Mouse (Mus musculus): ENCODE data around the gene Hist1h2bk. TPM values are rescaled to one million over a fixed set of nuclear protein-coding genes. Genes with fewer than 3 reads are reported as not detected.

Hist1h2bk gene
- polyA plus RNA-seq, 1 experiment from 2014 or later: 8.2 TPM

DNA sequence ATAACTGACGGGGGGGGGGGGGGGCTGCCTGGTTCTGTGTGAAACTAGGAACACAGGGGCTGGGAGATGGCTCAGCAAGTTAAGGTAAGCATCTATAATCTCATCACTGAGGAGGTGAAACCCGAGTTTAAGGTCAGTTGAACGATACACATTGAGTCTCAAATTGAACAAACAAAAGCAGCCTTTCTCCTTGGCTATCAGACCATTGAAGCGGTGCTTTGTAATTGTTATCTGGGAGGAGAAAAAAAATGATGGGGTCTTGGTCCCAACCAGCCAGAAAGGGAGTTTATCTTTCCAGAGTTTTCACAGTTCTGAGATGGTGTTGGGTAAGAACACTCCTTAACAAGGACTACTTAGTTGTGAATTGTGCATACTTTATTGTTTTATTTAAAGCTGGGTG lies 37.8 kb upstream of the Hist1h2bk start:
- no peak overlapping the region for H3K27ac ChIP-seq (ENCODE audit: low read length)
- H3K27me3 ChIP-seq (ENCODE audit: insufficient read depth, low read length): peaks cover 88% of the 10 kb centered on the region
- no peaks in the 10 kb centered on the region for H3K36me3 ChIP-seq (ENCODE audit: insufficient read depth, low read length)
- peaks cover 14% of the 10 kb centered on the region for H3K4me1 ChIP-seq (ENCODE audit: insufficient read depth, low read length)
- ATAC-seq (ENCODE audit: low FRiP score, low TSS enrichment): no peak
- no peak overlapping the region for H3K9ac ChIP-seq (replicated peaks; ENCODE audit: low read length)
- H3K4me2 ChIP-seq (replicated peaks; ENCODE audit: low read depth, low read length): no peak overlapping the region
- no peaks in the 10 kb centered on the region for H3K9me3 ChIP-seq (ENCODE audit: low read length)
- 10% methylated on average over 4 of the region's 4 CpGs for WGBS
- H3K4me3 ChIP-seq (ENCODE audit: low read length): no peak overlapping the region

GRCm38 (mm10) chr13:21998412-21998811 lies 37.3 kb upstream of the Hist1h2bk start:
- H3K27me3 ChIP-seq (ENCODE audit: insufficient read depth, low read length): peaks cover 91% of the 10 kb centered on the region
- H3K4me2 ChIP-seq (replicated peaks; ENCODE audit: low read depth, low read length): no peak overlapping the region
- no peak for ATAC-seq (ENCODE audit: low FRiP score, low TSS enrichment)
- H3K4me1 ChIP-seq (ENCODE audit: insufficient read depth, low read length): peaks cover 14% of the 10 kb centered on the region
- H3K36me3 ChIP-seq (ENCODE audit: insufficient read depth, low read length): no peaks in the 10 kb centered on the region
- 18% methylated on average over 3 of the region's 3 CpGs for WGBS
- no peak overlapping the region for H3K27ac ChIP-seq (ENCODE audit: low read length)
- H3K9me3 ChIP-seq (ENCODE audit: low read length): no peaks in the 10 kb centered on the region
- H3K9ac ChIP-seq (replicated peaks; ENCODE audit: low read length): no peak overlapping the region
- H3K4me3 ChIP-seq (ENCODE audit: low read length): no peak overlapping the region

DNA sequence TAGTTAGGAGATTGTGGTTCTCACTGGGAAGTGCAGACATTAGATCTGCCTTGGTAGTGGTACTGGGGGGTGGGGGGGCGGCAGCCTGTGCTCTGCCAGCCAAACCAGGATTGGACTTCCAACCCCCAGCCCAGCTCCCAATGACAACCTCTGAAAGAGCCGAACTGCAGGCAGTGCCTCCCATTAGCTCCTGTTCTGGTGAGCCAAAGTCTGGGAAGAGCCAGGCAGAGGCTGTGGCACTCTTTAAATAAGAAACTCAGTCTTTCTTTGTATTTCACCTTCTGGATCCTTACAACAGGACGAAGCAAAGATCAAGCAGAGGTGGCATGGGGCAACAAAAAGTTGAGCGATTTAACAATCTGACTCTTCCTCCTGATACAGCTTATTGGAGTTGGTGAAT lies 36.5 kb upstream of the Hist1h2bk start:
- peaks cover 14% of the 10 kb centered on the region for H3K4me1 ChIP-seq (ENCODE audit: insufficient read depth, low read length)
- WGBS: 27% methylated on average over 4 of the region's 4 CpGs

GRCm38 (mm10) chr13:22001346-22001745 lies 34.3 kb upstream of the Hist1h2bk start:
- H3K36me3 ChIP-seq (ENCODE audit: insufficient read depth, low read length): no peaks in the 10 kb centered on the region
- H3K9me3 ChIP-seq (ENCODE audit: low read length): no peaks in the 10 kb centered on the region
- ATAC-seq (ENCODE audit: low FRiP score, low TSS enrichment): no peak
- 52% methylated on average over 2 of the region's 2 CpGs for WGBS
- H3K4me3 ChIP-seq (ENCODE audit: low read length): no peak overlapping the region
- H3K9ac ChIP-seq (replicated peaks; ENCODE audit: low read length): no peak overlapping the region
- no peak overlapping the region for H3K4me2 ChIP-seq (replicated peaks; ENCODE audit: low read depth, low read length)
- no peak overlapping the region for H3K27ac ChIP-seq (ENCODE audit: low read length)
- peaks cover 100% of the 10 kb centered on the region for H3K27me3 ChIP-seq (ENCODE audit: insufficient read depth, low read length)
- H3K4me1 ChIP-seq (ENCODE audit: insufficient read depth, low read length): peaks cover 11% of the 10 kb centered on the region; the same call in 1 of the 2 replicates

More for the DNA sequence above, 36.5 kb upstream of the Hist1h2bk start:
- no peaks in the 10 kb centered on the region for H3K36me3 ChIP-seq (ENCODE audit: insufficient read depth, low read length)
- H3K9me3 ChIP-seq (ENCODE audit: low read length): no peaks in the 10 kb centered on the region
- no peak overlapping the region for H3K4me2 ChIP-seq (replicated peaks; ENCODE audit: low read depth, low read length)
- no peak for ATAC-seq (ENCODE audit: low FRiP score, low TSS enrichment)
- H3K9ac ChIP-seq (replicated peaks; ENCODE audit: low read length): no peak overlapping the region
- no peak overlapping the region for H3K27ac ChIP-seq (ENCODE audit: low read length)
- H3K4me3 ChIP-seq (ENCODE audit: low read length): no peak overlapping the region
- H3K27me3 ChIP-seq (ENCODE audit: insufficient read depth, low read length): peaks cover 93% of the 10 kb centered on the region

- Histone ChIP-seq H3K36me3 (ENCODE audit: insufficient read depth, low read length) (no peaks in the 10 kb centered on the region), H3K9me3 (ENCODE audit: low read length) (no peaks in the 10 kb centered on the region), H3K4me1 (ENCODE audit: insufficient read depth, low read length) (peaks cover 13% of the 10 kb centered on the region), H3K4me2 (replicated peaks; ENCODE audit: low read depth, low read length) (no peak overlapping the region), H3K4me3 (ENCODE audit: low read length) (no peak overlapping the region), H3K27ac (ENCODE audit: low read length) (no peak overlapping the region), H3K9ac (replicated peaks; ENCODE audit: low read length) (no peak overlapping the region), H3K27me3 (ENCODE audit: insufficient read depth, low read length) (peaks cover 100% of the 10 kb centered on the region)
- no peak for ATAC-seq (ENCODE audit: low FRiP score, low TSS enrichment)
- 12% methylated on average over 5 of the region's 5 CpGs for WGBS
Observed at GRCm38 (mm10) chr13:22001823-22002222, 33.8 kb upstream of the Hist1h2bk start.

DNA sequence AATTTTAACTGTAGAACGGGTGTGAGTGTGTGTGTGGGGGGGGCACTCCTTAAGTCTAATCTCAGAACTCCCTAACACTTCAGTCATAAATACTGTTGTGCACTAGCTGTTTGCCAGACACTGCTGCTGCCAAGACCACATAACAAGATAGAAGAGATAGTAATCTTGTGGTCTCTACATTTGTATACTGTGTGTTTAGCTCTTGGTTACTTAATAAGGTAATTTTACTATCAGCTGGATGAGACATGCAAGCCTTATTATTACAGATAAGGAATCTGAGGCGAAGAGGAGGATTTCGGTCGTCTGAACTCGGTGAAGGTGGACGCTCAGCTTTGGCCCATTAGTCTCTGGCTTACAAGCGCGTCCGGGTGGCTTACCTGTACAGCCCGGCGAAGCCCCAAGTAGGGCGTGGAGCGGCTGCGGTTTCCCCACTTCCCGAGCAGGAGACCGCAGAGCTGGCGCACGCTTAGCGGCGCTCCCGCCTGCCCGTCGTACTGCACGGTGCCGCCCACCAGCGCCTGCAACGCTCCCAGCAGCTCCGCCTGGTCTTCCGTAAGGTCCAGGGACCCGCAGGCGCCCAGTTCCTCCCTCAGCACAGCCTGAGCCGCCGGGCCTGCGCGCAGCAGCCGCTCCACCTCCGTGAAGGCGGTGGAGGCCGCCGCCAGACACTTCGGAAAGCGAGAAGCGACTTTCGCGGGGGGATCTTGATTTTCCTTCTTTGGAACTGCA lies 29.9 kb upstream of the Hist1h2bk start:
- H3K36me3 ChIP-seq (ENCODE audit: insufficient read depth, low read length): no peaks in the 10 kb centered on the region
- H3K4me1 ChIP-seq (ENCODE audit: insufficient read depth, low read length): peaks cover 14% of the 10 kb centered on the region
- H3K9me3 ChIP-seq (ENCODE audit: low read length): no peaks in the 10 kb centered on the region

GRCm38 (mm10) chr13:22006334-22007120 lies 29.1 kb upstream of the Hist1h2bk start:
- peak; percentile 92 for ATAC-seq (ENCODE audit: low FRiP score, low TSS enrichment)
- H3K9ac ChIP-seq (replicated peaks; ENCODE audit: low read length): peak overlapping the region; percentile 53
- no peaks in the 10 kb centered on the region for H3K36me3 ChIP-seq (ENCODE audit: insufficient read depth, low read length)
- H3K9me3 ChIP-seq (ENCODE audit: low read length): no peaks in the 10 kb centered on the region
- H3K4me2 ChIP-seq (replicated peaks; ENCODE audit: low read depth, low read length): peak overlapping the region; percentile 92
- H3K27me3 ChIP-seq (ENCODE audit: insufficient read depth, low read length): peaks cover 98% of the 10 kb centered on the region
- H3K27ac ChIP-seq (ENCODE audit: low read length): no peak overlapping the region
- under 1% methylated on average over 38 of the region's 38 CpGs for WGBS
- peak overlapping the region; percentile 64 for H3K4me3 ChIP-seq (ENCODE audit: low read length)
- peaks cover 14% of the 10 kb centered on the region for H3K4me1 ChIP-seq (ENCODE audit: insufficient read depth, low read length)

More for the DNA sequence above, 29.9 kb upstream of the Hist1h2bk start:
- WGBS: under 1% methylated on average over 45 of the region's 45 CpGs
- H3K27ac ChIP-seq (ENCODE audit: low read length): no peak overlapping the region
- peak overlapping the region; percentile 64 for H3K4me3 ChIP-seq (ENCODE audit: low read length)
- ATAC-seq (ENCODE audit: low FRiP score, low TSS enrichment): peak; percentile 93
- H3K9ac ChIP-seq (replicated peaks; ENCODE audit: low read length): peak overlapping the region; percentile 53
- H3K27me3 ChIP-seq (ENCODE audit: insufficient read depth, low read length): peaks cover 100% of the 10 kb centered on the region
- peak overlapping the region; percentile 92 for H3K4me2 ChIP-seq (replicated peaks; ENCODE audit: low read depth, low read length)

- H3K4me1 ChIP-seq (ENCODE audit: insufficient read depth, low read length): peaks cover 14% of the 10 kb centered on the region
- no peak for ATAC-seq (ENCODE audit: low FRiP score, low TSS enrichment)
- H3K4me2 ChIP-seq (replicated peaks; ENCODE audit: low read depth, low read length): peak overlapping the region; percentile 92
- H3K36me3 ChIP-seq (ENCODE audit: insufficient read depth, low read length): no peaks in the 10 kb centered on the region
- H3K27me3 ChIP-seq (ENCODE audit: insufficient read depth, low read length): peaks cover 96% of the 10 kb centered on the region
- no peaks in the 10 kb centered on the region for H3K9me3 ChIP-seq (ENCODE audit: low read length)
- WGBS: 4% methylated on average over 18 of the region's 18 CpGs
- H3K9ac ChIP-seq (replicated peaks; ENCODE audit: low read length): no peak overlapping the region
- H3K27ac ChIP-seq (ENCODE audit: low read length): no peak overlapping the region
- H3K4me3 ChIP-seq (ENCODE audit: low read length): peak overlapping the region; percentile 64
Observed at GRCm38 (mm10) chr13:22007121-22007510, 28.6 kb upstream of the Hist1h2bk start.

DNA sequence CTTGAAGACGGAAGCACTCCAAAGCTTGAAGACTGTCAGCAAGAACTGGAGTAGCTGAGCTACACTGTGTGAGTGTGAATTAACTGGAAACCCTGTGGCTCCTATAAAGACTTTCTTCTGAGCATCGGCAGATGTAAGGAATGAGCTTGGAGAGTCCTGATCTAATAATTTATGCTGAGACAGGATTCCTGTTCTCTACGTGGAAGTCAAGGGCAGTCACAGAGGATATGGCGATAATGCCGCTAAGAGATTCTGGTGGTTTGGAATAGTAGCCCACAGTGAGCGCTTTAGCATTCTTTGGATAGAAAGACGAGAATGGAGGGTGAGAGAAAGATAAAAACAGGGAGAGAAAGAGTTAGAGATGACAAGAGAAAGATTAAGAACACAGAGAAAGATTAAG lies 27.8 kb upstream of the Hist1h2bk start:
- no peak overlapping the region for H3K4me3 ChIP-seq (ENCODE audit: low read length)
- no peak overlapping the region for H3K9ac ChIP-seq (replicated peaks; ENCODE audit: low read length)
- H3K27ac ChIP-seq (ENCODE audit: low read length): no peak overlapping the region
- H3K36me3 ChIP-seq (ENCODE audit: insufficient read depth, low read length): no peaks in the 10 kb centered on the region
- no peak for ATAC-seq (ENCODE audit: low FRiP score, low TSS enrichment)
- WGBS: 46% methylated on average over 7 of the region's 7 CpGs
- H3K27me3 ChIP-seq (ENCODE audit: insufficient read depth, low read length): peaks cover 96% of the 10 kb centered on the region
- no peaks in the 10 kb centered on the region for H3K9me3 ChIP-seq (ENCODE audit: low read length)
- H3K4me1 ChIP-seq (ENCODE audit: insufficient read depth, low read length): peaks cover 14% of the 10 kb centered on the region
- H3K4me2 ChIP-seq (replicated peaks; ENCODE audit: low read depth, low read length): no peak overlapping the region

DNA sequence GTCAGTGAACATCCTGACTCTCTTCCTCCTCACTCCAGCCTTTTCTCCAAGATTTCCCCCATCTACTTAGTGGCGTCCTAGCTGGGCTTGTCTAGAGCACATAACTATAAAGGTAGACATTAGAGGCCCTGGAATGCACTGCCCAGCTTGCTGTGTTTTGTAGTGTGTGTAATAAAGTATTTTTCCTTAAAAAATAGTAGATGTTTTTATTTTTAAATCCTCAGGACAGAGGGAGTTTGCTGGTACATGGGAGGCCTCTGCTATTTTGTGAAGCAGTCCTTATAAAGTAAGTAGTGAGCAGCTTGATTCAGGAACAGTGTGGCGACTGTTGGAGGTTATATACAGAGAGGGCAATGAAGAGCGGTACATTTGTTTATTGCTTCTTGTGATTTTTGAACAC lies 27.0 kb upstream of the Hist1h2bk start:
- H3K4me1 ChIP-seq (ENCODE audit: insufficient read depth, low read length): peaks cover 14% of the 10 kb centered on the region
- H3K27ac ChIP-seq (ENCODE audit: low read length): no peak overlapping the region
- H3K36me3 ChIP-seq (ENCODE audit: insufficient read depth, low read length): no peaks in the 10 kb centered on the region
- H3K27me3 ChIP-seq (ENCODE audit: insufficient read depth, low read length): peaks cover 94% of the 10 kb centered on the region
- no peak overlapping the region for H3K9ac ChIP-seq (replicated peaks; ENCODE audit: low read length)
- no peaks in the 10 kb centered on the region for H3K9me3 ChIP-seq (ENCODE audit: low read length)
- WGBS: 78% methylated on average over 3 of the region's 3 CpGs
- no peak for ATAC-seq (ENCODE audit: low FRiP score, low TSS enrichment)
- no peak overlapping the region for H3K4me2 ChIP-seq (replicated peaks; ENCODE audit: low read depth, low read length)
- no peak overlapping the region for H3K4me3 ChIP-seq (ENCODE audit: low read length)

Data from kidney, embryonic 16.5 days (tissue).